Mouse (Mus musculus) leukemia stem cell, adult 10-12 weeks (primary cell): Measurements from ENCODE around the gene Otx1. TPM values are rescaled to one million over a fixed set of nuclear protein-coding genes. Genes with fewer than 3 reads are reported as not detected.

Experiments used
- polyA plus RNA-seq: library from polyadenylated mRNA; stranded (reverse); fragments of >175 nt; gene quantifications from 2 replicates; pipeline ENCODE4 v1.2.3, GENCODE M21; 2012; ENCODE audit warnings: low replicate concordance

The Otx1 gene
- polyA plus RNA-seq = 0.14 and 0.18 TPM in 2 replicates

GRCm38 (mm10) chr11:22002783-22003340 is at the start of gene Otx1:
TSS of gene Otx1 (minus strand) at chr11:22002897.

